Mouse (Mus musculus) liver, postnatal 0 days (tissue): ENCODE results near the gene H2-Q10. TPM values are rescaled to one million over a fixed set of nuclear protein-coding genes. Genes with fewer than 3 reads are reported as not detected.
A peak's percentile ranks its signal among the peaks of the same experiment; 100 is the strongest.
"Not testable (repeated sequence)": the region's sequence is repeated elsewhere in the genome, so short reads cannot be mapped to it uniquely, and the experiment has no call there.

Experiments used
- ATAC-seq: fragments of 200-750 bp; cut with Nextera tagmentation; 2 replicates; pipeline ENCODE4 v1.8.0; 2017; ENCODE audit warnings: mild to moderate bottlenecking, moderate library complexity
- DNase-seq: peaks from one replicate; pipeline ENCODE4 v3.0.0-alpha.2; 2016
- H3K27ac ChIP-seq: fragments of 300-500 bp; sonication (generic); 2 replicates; pipeline ENCODE4 v1.5.1; 2014; ENCODE audit warnings: antibody characterized with exemption, moderate library complexity, mild to moderate bottlenecking, low read depth
- H3K27me3 ChIP-seq: fragments of 300-500 bp; sonication (generic); 2 replicates; pipeline ENCODE4 v1.6.1; 2014; ENCODE audit warnings: low read length, control low read depth, mixed read lengths; ENCODE audit not compliant: insufficient read depth
- H3K36me3 ChIP-seq: fragments of 300-500 bp; sonication (generic); replicated peaks from 2 replicates; pipeline ENCODE4 v1.6.1; 2014; ENCODE audit warnings: mild to moderate bottlenecking, control low read depth, low read length, moderate library complexity, mixed read lengths; ENCODE audit not compliant: insufficient read depth
- H3K4me1 ChIP-seq: fragments of 300-500 bp; sonication (generic); 2 replicates; pipeline ENCODE4 v1.6.1; 2014; ENCODE audit warnings: antibody characterized with exemption, mild to moderate bottlenecking, control low read depth; ENCODE audit not compliant: insufficient read depth
- H3K4me2 ChIP-seq: fragments of 300-500 bp; sonication (generic); 2 replicates; pipeline ENCODE4 v1.6.1; 2014; ENCODE audit warnings: low read depth, mild to moderate bottlenecking, low read length, moderate library complexity, mixed read lengths
- H3K4me3 ChIP-seq: fragments of 300-500 bp; sonication (generic); 2 replicates; pipeline ENCODE4 v1.5.1; 2014; ENCODE audit warnings: low read depth, low read length
- H3K9ac ChIP-seq: fragments of 300-500 bp; sonication (generic); replicated peaks from 2 replicates; pipeline ENCODE4 v1.6.1; 2014; ENCODE audit warnings: mild to moderate bottlenecking, moderate library complexity
- H3K9me3 ChIP-seq: fragments of 300-500 bp; sonication (generic); 2 replicates; pipeline ENCODE4 v1.6.1; 2016; ENCODE audit warnings: mild to moderate bottlenecking, control low read depth, low read length, mixed read lengths
- CTCF ChIP-seq: sonication (generic); IDR thresholded peaks from 2 replicates; pipeline ENCODE4 v1.5.1; 2016; ENCODE audit warnings: antibody characterized with exemption, low read depth
- WGBS: fragments of 180-500 bp; shearing (Covaris S2); extraction: QIAGEN DNeasy Blood & Tissue Kit; methylation state at CpG from one replicate; pipeline ENCODE4 v1.1.7; 2014; ENCODE audit not compliant: insufficient replicate concordance; 5-methylcytosine and 5-hydroxymethylcytosine counted together
- polyA plus RNA-seq: library from polyadenylated mRNA; unstranded; fragments of >200 nt; fragmentation: Nextera tagmentation; extraction: Ambion mirVana; gene quantifications from 2 replicates; pipeline ENCODE4 v1.2.1, GENCODE M21; 2015

Gene H2-Q10
- polyA plus RNA-seq, 1 experiment from 2014 or later: 683 TPM

- H3K9me3 ChIP-seq, H3K36me3 ChIP-seq, H3K4me1 ChIP-seq, H3K4me3 ChIP-seq, DNase-seq, ATAC-seq, H3K4me2 ChIP-seq, H3K9ac ChIP-seq, H3K27ac ChIP-seq: not testable (repeated sequence)
- peaks cover 12% of the 10 kb centered on the region for H3K27me3 ChIP-seq
- WGBS: 45% methylated on average over 25 of the region's 27 CpGs
Measured at GRCm38 (mm10) chr17:35439925-35440645, 29.8 kb upstream of the H2-Q10 start.

GRCm38 (mm10) chr17:35442376-35442775 is 27.5 kb upstream of the H2-Q10 start:
- 67% methylated on average over 2 of the region's 2 CpGs for WGBS
- not testable (repeated sequence) for DNase-seq, H3K27ac ChIP-seq, H3K4me3 ChIP-seq, H3K9me3 ChIP-seq, H3K4me1 ChIP-seq, H3K36me3 ChIP-seq, ATAC-seq, H3K4me2 ChIP-seq, H3K9ac ChIP-seq
- H3K27me3 ChIP-seq: peaks cover 12% of the 10 kb centered on the region

- ATAC-seq, DNase-seq, H3K4me2 ChIP-seq, H3K27me3 ChIP-seq, H3K36me3 ChIP-seq, H3K27ac ChIP-seq, H3K4me3 ChIP-seq, H3K9me3 ChIP-seq, H3K4me1 ChIP-seq, H3K9ac ChIP-seq: not testable (repeated sequence)
- 79% methylated on average over 2 of the region's 2 CpGs for WGBS
Measured at GRCm38 (mm10) chr17:35444510-35444909, 25.4 kb upstream of the H2-Q10 start.

- H3K4me2 ChIP-seq, H3K4me1 ChIP-seq, H3K27ac ChIP-seq, H3K4me3 ChIP-seq, H3K9me3 ChIP-seq, H3K27me3 ChIP-seq, H3K36me3 ChIP-seq, H3K9ac ChIP-seq, ATAC-seq, DNase-seq: not testable (repeated sequence)
- WGBS: no CpG with 5 or more reads among the region's 1 CpGs
Measured at GRCm38 (mm10) chr17:35458247-35458646, 11.6 kb upstream of the H2-Q10 start.

GRCm38 (mm10) chr17:35460513-35461341 is 9.2 kb upstream of the H2-Q10 start:
- not testable (repeated sequence) for H3K4me1 ChIP-seq, H3K9ac ChIP-seq, DNase-seq, H3K4me3 ChIP-seq, ATAC-seq, H3K36me3 ChIP-seq, H3K4me2 ChIP-seq, H3K27me3 ChIP-seq, H3K27ac ChIP-seq, H3K9me3 ChIP-seq
- 18% methylated on average over 2 of the region's 9 CpGs for WGBS

- peak; percentile 70 for DNase-seq
- not testable (repeated sequence) for H3K4me1 ChIP-seq, H3K9me3 ChIP-seq, ATAC-seq, H3K4me3 ChIP-seq, H3K36me3 ChIP-seq, H3K27ac ChIP-seq, H3K4me2 ChIP-seq, H3K9ac ChIP-seq
- H3K27me3 ChIP-seq: peaks cover 16% of the 10 kb centered on the region
- WGBS: 5% methylated on average over 8 of the region's 8 CpGs
- peak; percentile 84 for TF ChIP-seq CTCF
Measured at GRCm38 (mm10) chr17:35465651-35466050, 4.2 kb upstream of the H2-Q10 start.

- H3K9me3 ChIP-seq, H3K4me1 ChIP-seq, H3K27ac ChIP-seq, H3K36me3 ChIP-seq, ATAC-seq, H3K4me3 ChIP-seq, DNase-seq, H3K4me2 ChIP-seq, H3K9ac ChIP-seq: not testable (repeated sequence)
- WGBS: 45% methylated on average over 3 of the region's 3 CpGs
- peaks cover 19% of the 10 kb centered on the region for H3K27me3 ChIP-seq
Measured at GRCm38 (mm10) chr17:35468936-35469335, 953 bp upstream of the H2-Q10 start.
